Mouse (Mus musculus): ENCODE measurements at regions not wholly inside any gene's neighbourhood (a gene's known extent, or its start where the extent isn't known, plus 50 kb on each side); places are given as distances from the start of the nearest gene placed in this dataset.

- no peak for ATAC-seq (replicated peaks; ENCODE audit: poor library complexity, severe bottlenecking)
These were observed 96.4 kb downstream of the Nedd1 start for GRCm38 (mm10) chr10:92625781-92626180.

DNA sequence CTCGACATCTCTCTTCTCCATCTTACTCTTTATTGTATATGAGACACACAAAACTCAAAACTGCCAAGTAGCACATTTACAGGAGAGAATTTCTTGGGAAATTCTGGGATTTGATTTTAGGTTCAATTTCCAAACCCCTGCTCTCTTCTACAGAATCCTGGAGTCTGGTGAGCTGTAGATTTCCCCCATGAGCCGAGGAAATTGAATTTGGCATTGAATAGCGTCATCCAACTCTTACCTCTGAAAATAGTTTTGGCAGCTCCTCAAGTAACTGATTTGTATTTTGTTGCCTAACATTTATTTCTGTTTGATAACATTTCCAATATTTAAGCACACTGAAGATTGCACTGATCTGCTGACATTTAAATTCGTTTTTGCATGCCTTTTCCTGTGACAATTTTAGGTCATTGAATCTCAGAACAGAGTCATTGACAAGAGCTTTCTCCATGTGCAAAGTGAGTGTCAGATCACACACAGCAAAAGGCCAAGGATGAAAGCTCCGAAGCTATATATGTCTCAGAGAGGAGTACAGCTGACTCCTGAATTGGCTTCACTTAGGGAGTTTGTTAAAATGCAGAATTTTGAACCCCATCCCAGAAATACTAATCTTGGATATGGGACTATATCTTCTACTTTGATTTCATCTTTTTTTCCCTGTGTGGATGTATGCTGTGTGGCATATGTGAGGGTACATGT is 106.4 kb downstream of the Nedd1 start:
- ATAC-seq (replicated peaks; ENCODE audit: poor library complexity, severe bottlenecking) = no peak

DNA sequence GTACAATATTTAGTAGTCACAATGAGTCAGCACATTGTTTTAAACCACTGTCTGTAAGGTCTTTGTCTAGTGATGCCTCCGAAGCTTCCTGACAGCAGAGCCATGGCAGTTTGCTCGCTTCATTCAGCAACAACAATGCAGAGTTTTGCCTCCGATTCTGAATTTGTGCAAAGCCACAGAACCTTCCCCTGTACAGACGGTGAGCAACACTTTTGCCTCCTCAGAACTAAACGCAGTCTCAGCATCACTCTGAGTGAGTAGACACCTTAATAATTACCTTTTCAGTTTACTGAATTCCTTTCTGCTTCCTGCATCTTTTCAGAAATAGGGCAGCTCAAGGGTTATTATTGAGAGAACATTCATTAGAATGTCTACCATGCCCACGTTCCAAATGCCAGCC is 107.9 kb downstream of the Nedd1 start:
- ATAC-seq (replicated peaks; ENCODE audit: poor library complexity, severe bottlenecking) = no peak

DNA sequence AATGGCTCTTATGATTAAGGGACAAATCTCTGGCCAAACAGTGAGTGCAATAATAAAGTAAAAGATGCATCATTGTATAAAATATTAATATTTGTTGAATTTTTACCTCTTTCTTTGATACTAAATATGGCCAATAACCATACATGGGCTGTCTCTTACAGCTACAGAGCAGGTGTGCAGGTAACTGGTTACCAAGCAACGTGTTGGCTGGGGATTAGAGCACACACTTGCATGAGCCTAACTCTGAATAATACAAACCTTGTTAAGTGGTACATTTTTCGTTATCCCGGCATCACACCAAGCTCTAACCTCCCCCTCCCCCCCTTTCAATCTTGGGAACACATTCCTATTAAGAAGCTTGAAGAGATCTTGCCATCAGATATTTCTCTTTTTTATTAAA is 111.2 kb downstream of the Nedd1 start:
- no peak for ATAC-seq (replicated peaks; ENCODE audit: poor library complexity, severe bottlenecking)

DNA sequence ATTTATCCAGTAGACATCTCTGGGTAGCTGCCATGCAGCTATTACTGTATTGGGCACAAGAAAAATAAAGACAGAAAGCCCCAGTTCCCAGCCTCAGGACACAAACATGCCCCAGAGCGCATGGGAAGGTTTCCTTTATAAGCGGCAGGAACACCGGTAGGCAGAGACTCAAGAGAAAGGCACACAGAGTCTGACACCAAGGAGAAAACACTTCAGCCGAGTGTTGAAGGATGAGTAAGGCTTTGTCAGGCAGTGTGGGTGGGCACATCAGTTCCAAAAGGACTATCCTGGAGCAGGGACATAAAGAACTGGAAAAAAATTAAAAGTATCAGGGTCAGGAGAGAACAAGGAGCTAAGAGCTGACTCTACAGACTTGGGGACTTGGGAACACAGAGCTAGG is 115.5 kb downstream of the Nedd1 start:
- ATAC-seq (replicated peaks; ENCODE audit: poor library complexity, severe bottlenecking) = no peak

DNA sequence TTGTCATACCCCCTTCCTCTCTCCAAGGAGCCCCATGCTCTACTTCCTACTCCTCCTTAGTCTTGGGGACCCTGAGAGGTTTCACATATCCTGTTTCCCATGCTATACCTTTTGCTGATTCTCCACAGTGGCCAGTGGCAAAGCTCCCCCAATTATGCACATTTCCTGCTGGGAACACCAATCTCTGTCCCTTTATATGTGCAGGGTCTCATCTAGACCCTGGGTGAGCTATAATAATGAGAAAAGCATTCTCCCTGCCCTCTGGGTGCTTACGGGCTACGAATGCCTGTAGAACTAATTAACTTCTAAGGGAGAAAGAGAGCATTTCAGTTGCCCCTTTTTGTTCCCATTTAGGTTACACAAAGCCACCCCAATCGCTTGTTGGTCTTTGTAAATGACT is 116.6 kb downstream of the Nedd1 start:
- no peak for ATAC-seq (replicated peaks; ENCODE audit: poor library complexity, severe bottlenecking)

DNA sequence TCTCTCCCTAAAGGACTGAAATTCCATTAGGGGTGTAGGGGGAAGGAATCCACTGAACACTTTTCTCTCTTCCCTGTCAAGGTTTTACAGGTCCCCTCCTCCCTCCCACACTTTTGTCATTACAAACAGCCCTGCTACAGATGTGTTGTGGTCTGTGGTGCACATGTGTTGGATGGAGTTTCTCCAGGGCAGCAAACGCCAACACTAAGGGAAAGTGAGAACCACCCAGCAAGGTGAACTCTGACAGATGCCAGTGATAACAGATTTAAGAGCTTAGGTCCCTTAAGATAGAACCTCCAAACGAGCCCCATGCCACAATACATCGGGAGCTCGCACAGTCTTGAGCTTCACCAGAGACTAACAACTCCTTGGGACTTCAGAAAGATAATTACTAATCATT is 122.1 kb downstream of the Nedd1 start:
- no peak for ATAC-seq (replicated peaks; ENCODE audit: poor library complexity, severe bottlenecking)

- no peak for ATAC-seq (replicated peaks; ENCODE audit: poor library complexity, severe bottlenecking)
These were observed 126.5 kb downstream of the Nedd1 start for GRCm38 (mm10) chr10:92595496-92596355.

- ATAC-seq (replicated peaks; ENCODE audit: poor library complexity, severe bottlenecking) = no peak
These were observed 128.2 kb downstream of the Nedd1 start for GRCm38 (mm10) chr10:92593947-92594460.

GRCm38 (mm10) chr10:92578872-92579271 is 143.3 kb downstream of the Nedd1 start:
- ATAC-seq (replicated peaks; ENCODE audit: poor library complexity, severe bottlenecking) = no peak

GRCm38 (mm10) chr10:92570496-92570895 is 151.7 kb downstream of the Nedd1 start:
- ATAC-seq (replicated peaks; ENCODE audit: poor library complexity, severe bottlenecking) = no peak

DNA sequence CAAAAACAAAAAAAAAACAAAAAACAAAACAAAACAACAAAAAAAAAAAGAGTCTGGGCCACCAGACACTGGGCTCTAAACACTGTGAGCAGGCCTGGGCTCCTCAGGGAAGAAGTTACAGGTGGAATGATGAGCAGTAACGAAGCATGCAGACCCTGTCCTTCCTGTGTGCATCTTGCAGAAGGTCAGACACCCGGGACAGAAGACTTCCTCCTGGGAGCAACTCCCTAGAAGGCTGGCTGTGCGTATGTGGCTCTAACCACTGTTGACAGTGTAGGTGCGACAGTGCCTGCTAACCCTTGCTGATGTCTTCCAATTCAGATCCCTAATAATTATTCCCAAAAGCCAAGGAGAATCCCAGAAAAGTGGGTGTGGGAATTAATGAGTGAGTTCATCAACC is 164.8 kb downstream of the Nedd1 start:
- no peak for ATAC-seq (replicated peaks; ENCODE audit: poor library complexity, severe bottlenecking)

- no peak for ATAC-seq (replicated peaks; ENCODE audit: poor library complexity, severe bottlenecking)
These were observed 165.4 kb downstream of the Nedd1 start for GRCm38 (mm10) chr10:92556526-92557422.

DNA sequence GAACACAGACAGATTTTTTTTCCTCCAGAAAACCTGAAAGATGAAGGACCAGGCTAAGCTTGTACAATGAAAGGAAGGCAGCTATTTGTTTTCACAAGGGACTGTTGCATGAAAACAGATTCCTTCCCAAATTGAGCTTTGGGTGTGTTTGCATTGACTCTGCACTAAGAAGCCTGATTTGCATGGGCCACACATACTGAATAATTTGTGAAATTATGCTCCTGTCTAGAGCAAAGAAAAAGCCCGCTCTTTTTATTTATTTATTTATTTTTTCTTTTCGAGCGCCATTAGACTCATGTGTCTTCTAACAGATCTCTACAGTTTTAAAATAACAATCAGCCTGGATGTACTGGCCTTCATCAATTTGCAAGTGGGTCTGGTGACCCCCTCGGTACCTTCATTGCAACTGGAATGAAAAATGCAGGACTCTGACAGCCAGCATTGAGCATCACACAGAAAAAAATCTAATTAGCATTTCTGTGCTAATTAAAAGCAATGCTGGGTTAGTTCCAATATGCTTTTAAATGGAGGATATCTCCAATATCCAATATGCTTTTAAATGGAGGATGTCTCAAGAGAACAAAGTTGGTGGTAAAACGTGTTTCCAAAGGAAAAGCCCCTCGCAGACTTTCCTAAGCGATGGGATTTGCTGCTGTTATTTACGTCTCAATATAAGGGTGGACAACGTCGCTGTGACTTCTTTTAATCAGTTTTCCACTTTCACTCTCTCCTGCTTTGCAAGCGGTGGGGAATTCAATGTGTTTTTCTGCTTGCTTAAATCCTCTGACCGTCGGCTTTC is 166.3 kb downstream of the Nedd1 start:
- ATAC-seq (replicated peaks; ENCODE audit: poor library complexity, severe bottlenecking) = no peak

- ATAC-seq (replicated peaks; ENCODE audit: poor library complexity, severe bottlenecking) = no peak
These were observed 168.3 kb downstream of the Nedd1 start for GRCm38 (mm10) chr10:92553966-92554365.

DNA sequence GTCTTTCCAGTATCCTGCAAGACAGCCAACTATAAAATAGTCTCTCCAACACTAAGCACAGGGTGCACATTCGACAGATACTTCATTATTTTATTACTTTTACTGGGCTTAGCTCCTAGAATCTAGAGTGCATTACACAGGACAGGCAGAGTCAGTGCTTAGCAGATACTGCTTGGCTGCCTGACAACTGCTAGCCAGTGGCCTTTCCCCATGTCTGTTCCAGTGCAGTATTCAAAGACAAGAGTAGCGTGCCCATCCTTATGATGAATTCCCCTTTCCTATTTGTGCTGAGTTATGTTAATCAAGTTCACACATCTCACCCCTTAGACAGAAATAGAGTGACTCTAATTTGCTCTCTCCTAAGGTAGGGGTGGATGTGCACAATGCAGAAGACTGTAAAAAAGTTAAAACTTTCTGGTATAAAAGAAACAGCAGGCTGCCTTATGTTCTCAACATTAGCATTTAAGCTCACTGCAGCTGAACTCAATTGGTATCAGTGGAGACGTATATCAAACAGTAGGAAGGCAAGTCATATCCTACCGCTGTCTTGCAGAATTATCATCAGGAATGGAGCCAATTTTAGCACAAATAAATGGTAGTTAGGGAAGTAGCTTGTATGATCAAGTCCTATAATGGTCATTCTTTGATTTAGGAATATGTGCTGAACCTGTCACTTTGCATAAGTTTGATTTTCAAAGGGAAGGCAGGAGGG is 173.2 kb downstream of the Nedd1 start:
- no peak for ATAC-seq (replicated peaks; ENCODE audit: poor library complexity, severe bottlenecking)

DNA sequence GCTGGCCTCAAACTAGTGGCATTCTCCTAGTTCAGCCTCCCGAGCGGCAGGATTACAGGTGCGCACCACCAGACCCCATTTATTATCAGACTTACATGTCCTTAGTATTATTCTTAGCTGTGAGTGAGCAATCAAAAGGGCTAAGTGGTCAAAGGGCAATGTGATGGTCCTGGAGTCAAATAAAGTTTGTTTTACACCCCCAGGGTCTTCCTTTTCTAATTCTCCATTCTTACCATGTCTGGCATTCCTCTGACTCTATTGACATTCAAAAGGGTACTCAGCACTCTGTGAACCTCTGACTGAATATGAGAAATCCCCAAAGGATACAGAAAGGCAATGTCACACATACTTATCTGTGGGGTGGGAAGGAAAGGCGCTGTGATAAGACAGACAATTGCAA is 183.8 kb downstream of the Nedd1 start:
- ATAC-seq (replicated peaks; ENCODE audit: poor library complexity, severe bottlenecking) = no peak

- no peak for ATAC-seq (replicated peaks; ENCODE audit: poor library complexity, severe bottlenecking)
These were observed 205.3 kb downstream of the Nedd1 start for GRCm38 (mm10) chr10:92516886-92517285.

GRCm38 (mm10) chr10:92511769-92512168 is 210.5 kb downstream of the Nedd1 start:
- ATAC-seq (replicated peaks; ENCODE audit: poor library complexity, severe bottlenecking) = no peak

Data from granulocyte monocyte progenitor cell, adult 5-6 weeks (primary cell).